Mouse (Mus musculus): ENCODE data around the gene Srek1.
A peak's percentile ranks its signal among the peaks of the same experiment; 100 is the strongest.

The Srek1 gene

GRCm38 (mm10) chr13:103726872-103727271 is 47.5 kb downstream of the Srek1 start:
- no peak for DNase-seq (ENCODE audit: low read depth, low spot score)

DNA sequence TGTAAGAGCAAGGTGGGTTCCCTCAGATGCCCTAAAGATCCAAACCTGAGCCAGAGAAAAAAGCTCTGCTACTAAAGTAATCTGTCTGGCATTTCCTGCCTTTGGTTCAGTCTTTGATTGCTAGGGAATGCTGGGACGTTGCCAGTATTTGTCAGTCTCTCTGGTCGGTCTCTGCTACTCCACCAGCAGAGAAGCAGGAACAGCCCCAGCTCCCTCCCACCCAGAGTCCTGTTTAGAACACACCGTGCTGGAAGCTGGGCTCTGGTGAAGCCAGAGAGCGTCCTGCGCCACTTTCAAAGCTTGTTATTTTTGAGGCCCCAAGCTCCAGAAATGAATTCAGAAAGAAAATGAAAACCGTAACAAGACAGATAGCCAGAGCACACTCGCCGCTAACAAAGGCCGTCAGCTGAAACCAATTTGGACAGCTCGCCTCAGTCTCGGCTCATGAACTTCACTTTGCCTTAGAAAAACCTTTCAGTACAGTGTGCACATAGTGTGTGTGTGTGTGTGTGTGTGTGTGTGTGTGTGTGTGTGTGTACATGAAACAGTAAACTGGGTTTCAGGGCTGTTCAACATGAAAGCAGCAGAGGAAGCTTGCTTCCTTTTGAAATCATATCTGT is 62.9 kb downstream of the Srek1 start:
- no peak for DNase-seq (ENCODE audit: low read depth, low spot score)

DNA sequence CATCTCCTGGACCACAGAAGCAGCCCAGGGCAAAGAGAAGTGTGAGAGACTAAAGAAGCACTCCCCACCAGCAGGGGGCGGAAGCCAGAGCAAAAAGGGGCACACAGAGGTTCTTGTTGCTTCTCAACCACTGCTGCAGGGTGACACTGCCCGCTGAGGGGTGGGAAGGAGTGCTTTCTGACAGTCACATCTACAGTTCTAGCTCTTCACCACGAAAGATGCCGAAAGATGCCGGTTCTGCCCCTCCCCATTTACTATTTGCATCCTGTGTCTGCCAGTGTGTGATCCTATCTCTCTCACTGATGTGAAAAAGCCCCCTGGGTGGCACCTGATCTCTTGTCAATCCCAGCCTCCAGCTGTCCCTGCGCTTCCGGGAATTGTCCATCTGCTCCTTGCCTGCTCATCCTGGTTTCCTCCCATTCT is 64.0 kb downstream of the Srek1 start:
- DNase-seq (ENCODE audit: low read depth, low spot score), result no peak

DNA sequence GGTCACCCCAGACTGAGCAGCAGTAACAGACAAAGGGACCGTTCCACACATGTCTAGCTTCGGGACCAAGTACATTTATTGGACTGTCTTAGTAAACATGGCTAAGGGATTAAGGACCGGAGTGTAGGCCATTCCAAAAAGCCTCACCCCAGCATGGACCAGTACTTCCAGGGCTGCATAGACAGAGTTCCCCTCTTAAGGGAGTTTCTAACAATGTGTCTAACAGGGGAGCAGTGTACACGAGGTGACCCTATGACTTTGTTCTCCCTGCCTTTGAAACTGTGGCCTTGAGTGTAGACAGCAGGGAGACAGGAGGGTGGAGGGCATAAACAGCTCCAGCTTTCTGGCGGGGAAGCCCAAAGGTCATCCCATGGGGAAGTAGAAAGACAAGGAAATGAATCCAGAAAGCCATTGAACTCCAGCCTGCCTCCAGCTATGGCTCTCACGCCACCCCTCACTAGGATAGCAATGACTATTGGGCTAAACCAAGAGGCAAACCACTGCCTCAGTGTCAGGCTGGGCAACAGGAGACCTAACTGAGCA is 68.9 kb downstream of the Srek1 start:
- DNase-seq (ENCODE audit: low read depth, low spot score), result no peak

GRCm38 (mm10) chr13:103703833-103704232 is 70.6 kb downstream of the Srek1 start:
- DNase-seq (ENCODE audit: low read depth, low spot score), result no peak

DNA sequence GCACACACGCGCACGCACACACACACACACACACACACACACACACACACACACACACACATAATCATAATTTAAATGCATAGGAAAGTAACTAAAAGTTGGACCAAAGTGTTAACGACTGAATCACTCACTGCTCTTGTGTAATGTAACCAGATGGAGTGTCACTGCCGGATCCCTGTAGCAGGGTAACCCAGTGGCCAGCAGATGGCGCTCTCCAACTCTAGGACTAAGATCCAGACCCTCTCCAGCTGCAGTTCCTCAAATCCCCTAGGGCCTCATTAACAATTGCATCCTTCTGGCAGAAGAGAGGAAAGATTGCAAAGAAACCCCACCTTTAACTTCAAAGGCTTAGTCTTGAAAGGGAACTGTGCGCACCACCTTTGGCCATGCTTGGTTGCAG is 71.0 kb downstream of the Srek1 start:
- DNase-seq (ENCODE audit: low read depth, low spot score), result peak; percentile 82

DNA sequence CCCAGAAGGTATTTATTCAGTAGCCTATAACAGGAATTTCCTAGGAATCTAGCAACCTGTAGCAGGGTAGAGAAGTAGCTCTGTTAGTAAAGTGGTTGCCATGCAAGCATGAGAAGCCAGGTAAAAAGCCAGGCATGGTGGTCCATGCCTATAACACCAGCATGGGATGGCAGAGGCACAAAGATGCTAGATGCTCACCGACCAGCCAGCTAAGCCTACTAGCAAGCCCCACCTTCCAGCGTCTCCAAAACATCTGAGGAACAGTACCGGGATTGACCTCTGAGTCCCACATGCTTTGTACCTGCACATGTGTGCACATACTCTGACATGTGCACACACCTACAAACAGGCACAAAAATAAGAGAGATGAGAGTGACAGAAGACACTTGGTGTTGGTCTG is 72.1 kb downstream of the Srek1 start:
- no peak for DNase-seq (ENCODE audit: low read depth, low spot score)

GRCm38 (mm10) chr13:103700752-103701151 is 73.7 kb downstream of the Srek1 start:
- no peak for DNase-seq (ENCODE audit: low read depth, low spot score)

DNA sequence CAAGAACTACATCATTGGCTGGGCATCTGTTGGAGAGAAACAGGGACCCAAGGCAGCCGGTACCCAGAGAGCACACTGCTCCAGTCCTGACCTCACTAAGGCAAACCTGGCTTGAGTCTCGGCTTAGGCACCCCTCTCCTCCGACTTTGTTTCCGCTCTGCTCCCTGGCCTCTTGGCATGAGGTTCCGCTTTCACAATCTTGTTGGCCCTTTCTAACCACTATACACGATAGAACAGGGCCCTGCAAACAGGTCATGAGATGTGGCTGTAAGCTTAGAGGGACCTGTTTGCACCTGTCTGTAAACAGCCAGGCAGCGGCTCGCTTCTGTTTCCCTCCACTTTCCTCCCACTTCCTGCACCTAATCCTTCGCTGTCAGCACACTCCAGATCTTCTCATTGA is 76.4 kb downstream of the Srek1 start:
- DNase-seq (ENCODE audit: low read depth, low spot score), result no peak

- DNase-seq (ENCODE audit: low read depth, low spot score), result peak; percentile 23
Measured at GRCm38 (mm10) chr13:103696164-103696563, 78.2 kb downstream of the Srek1 start.

DNA sequence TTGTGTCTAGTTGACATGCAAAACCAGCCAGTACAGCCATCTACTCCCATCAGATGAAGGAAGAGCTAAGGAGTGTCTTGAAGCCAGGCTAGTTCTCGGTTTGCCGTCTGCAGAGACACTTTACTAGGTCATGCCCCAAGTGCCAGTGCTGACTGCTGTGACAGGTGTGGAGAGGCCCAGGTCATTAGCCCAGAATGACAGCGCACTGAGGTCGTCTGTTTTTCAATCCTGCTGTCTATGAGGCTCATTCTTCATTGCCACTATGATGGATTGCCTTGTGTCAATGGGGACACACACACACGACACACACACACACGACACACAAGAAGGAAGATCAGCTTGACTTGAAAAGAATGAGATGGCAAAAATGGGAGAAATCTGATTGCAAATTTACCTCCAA is 79.0 kb downstream of the Srek1 start:
- no peak for DNase-seq (ENCODE audit: low read depth, low spot score)
